Mouse (Mus musculus): Measurements from ENCODE around the gene Gid8.

Gene Gid8

DNA sequence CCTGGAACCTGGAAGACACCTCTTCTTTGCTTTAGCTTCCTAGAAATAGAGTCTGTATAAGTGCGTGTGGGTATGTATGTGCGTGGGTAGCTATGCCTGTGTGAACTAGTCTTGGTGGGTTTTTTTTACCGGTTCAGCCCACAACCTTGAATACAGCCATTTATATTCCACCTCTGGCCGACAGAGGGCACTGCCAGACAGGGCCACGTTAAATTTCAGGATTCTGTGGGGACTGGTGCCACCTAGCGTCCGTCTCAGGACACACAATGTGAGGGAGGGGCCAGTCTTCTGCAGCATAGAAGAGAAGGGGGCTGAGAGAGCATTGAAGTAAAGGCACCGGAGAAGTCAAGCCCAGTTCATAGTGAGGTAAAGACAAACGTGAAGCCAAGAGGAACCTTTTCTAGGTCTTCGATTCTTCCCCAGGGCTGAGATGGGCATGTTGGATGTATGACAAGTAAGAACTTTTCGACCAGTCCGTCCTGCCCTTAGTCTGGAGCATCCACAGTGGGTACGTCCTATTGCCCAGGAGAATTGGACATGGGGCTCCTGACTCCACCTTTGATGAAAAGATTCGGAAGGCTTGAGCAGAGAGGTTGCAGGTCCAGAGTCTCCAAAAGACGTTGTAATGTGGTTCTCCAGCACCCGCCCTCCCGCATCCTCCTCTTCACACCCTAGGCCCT lies 35.5 kb downstream of the Gid8 start:
- DNase-seq (ENCODE audit: low read depth in 2 of 2, low spot score in 2 of 2): peak; percentile 88 to 91

DNA sequence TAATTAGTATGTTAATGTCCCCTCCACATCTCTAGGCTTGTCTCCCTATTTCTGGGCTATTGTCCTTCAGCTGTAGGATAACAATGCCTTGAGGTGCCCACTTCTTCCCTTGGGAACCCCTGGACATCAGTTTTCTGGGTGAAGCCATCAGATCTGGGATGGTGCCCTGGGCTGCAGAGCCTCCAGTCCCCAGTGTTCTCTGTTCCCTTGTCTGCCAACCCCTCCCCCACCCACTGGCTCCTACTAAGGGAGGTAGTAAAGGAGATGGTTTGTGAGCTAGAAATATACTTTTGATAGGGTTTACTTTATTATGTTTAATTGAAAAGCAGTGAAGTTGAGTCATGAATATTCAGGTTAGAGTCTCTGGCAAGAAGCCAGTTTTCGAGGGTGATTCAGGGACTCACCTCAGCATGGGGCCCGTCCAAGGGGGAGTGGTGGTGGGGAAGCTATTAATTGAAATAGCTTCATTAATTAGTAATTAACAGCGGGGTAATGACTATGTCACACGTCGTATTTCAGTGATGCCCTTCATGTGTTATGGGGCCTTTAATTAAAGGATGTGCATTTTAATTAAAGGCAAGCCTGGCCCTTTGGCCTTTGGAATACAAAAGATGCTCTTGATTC lies 36.8 kb downstream of the Gid8 start:
- no peak for DNase-seq (ENCODE audit: low read depth in 2 of 2, low spot score in 2 of 2)

DNA sequence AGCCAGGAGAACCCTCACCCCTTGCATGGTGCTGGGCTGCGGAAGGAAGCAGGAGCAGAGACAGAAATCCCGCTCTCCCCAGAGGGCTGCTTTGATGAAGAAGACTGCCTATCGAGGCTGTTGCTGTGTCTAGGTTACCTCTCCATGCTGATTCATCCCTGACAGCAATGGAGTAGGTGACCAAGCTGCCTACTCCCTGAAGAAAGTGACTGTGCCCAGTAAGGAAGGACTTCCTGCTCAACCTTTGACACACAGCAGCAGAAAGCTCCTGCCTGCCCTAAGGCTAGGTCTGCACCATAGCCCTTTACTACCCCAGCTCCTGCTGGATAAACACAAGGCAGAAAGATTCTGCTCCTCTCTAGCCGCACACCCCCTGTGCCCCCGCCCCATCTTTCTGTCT lies 39.0 kb downstream of the Gid8 start:
- DNase-seq (ENCODE audit: low read depth in 2 of 2, low spot score in 2 of 2): no peak

DNA sequence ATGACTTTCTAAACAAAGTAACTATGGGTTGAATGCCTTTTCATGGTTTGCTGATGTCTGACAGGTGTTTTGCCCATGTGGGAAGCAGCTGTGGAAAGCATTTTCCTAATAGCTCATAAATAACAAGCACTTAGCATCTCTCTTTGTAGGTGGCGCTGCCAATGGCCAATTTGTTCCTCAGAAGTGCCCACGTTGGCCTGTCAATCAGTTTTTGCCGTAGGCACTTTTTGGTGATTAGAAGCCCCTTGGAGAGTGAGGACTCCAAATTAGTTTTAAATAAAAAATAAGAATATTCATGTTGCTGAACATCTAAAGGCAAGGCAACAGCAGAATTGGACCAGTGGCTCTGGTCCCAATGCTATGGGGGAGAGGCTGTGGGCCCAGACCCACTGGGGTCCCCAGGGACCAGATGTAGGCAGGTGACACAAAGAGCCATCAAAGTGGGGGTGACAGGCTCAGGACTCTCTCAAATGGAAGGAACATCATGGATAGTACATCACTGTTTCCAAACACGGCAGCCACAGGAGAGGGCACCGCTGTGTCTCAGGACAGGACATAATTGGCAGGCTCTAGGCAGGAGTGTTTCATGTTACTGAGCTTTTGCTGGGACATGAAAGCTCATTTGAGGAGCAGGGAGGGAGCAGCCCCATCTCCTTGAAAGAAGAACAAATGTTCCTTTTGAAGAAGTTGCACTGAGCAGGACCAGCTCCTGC lies 45.2 kb downstream of the Gid8 start:
- DNase-seq (ENCODE audit: low read depth in 2 of 2, low spot score in 2 of 2): no peak

DNA sequence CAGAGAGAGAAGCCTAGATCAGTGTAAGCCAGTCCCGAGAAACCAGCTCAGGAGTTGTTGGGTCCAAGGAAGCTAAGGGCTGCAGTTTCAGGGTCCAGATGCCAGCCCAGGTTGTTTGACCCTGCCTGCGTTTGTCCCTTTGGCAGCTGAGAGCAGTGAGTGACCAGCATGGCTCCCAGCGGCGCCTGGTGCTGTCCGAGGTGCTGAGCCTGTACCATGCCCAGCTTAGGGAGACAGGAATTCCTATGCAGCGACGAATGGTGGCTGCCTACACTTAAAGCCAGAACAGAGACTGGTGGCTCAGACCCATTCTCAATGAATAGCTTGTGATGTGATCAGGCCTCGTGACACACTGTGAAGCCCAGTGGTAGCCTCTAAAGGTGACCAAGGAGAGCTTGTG lies 46.0 kb downstream of the Gid8 start:
- DNase-seq (ENCODE audit: low read depth in 2 of 2, low spot score in 2 of 2): no peak

DNA sequence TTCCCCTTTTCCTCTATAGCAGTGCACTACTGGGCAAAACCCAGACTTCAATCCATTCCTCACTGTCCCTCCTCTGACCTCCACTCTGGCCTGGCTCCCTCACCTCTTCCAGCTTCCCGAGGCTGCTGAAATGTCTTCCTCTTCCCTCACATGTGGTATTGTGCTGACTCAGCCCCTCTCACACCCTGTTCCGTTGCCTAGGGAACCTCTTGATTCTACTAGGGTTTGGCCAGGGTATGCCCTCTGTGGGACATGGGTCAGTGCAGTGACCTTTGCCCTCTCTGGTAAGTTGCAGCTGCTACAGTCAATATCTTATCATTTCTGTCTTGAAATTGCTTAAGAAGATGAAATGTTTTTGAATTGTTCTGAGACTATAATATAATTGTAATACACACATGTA lies 46.9 kb downstream of the Gid8 start:
- no peak for DNase-seq (ENCODE audit: low read depth in 2 of 2, low spot score in 2 of 2)

DNA sequence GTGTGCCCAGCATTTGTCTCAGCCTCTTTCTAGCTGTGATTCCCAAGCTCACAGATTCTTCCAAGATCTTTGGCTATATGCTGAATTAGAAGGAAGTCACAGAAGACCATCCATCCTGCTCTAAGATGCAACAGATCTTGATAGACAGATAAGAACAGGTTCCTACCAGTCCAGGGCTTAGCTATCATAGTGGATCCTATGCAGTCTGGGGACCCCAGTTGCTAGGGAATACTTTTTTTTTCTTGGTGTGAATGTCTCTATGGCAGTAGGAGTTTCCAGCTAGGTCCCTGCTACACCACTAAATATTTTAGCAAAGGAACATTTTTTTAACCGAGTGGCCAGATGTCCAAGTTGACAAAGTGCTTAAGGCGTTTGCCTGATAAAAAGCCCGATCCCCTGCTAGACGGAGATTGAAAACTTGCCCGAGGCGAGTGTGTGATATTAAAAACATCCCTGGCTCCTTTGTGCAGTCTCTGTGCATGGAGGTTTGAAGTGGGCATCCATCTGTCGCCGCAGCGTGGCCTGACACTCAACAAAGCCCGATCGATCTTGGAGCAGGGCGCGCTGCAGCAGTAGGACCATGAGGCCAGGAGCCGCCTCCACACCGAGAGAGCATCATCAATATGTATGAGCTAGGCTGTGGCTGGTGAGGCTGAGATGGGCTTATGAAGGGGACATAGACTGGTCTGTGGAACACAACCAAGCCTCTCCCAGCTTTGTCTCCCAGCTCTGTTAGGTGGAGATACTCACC lies 48.8 kb downstream of the Gid8 start:
- no peak for DNase-seq (ENCODE audit: low read depth in 2 of 2, low spot score in 2 of 2)

DNA sequence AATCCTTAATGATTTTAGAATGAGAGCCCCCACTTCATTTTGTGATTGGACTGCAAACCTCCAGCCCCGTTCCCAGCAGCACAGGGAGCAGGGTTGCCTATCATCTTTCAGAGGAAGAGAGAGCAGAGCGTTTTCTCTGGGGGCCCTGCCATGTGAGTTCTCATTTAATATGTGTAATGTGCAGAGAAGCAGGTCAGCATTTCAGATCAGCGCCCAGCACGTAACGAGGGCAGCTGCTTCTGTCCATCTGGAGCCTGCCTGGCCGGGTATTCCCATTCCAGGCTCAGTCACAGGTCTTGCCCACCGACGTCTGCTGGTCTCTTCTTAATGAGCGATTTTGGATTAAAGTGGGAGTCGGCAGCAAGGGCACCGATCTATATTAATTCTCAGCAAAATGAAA lies 55.1 kb downstream of the Gid8 start:
- no peak for DNase-seq (ENCODE audit: low read depth in 2 of 2, low spot score in 2 of 2)

DNA sequence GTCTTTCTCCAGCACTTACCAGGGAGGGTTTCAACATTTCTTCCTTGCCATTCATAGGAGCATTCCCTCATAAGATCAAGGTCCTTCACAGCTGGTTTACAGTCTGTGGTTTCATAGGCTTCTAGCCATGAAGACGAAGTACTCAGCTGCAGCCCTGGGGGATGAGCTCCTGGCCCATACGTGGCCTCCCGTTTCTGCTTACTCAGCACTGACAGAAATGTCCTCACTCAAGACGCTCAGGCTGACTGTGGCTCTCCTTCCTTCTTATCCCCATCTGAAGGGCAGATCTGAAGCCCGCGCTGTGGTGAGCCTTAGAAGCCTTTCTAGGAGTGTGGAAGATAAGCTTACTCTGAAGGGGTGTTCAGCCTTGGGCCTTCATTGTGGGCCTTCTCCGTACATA lies 55.8 kb downstream of the Gid8 start:
- no peak for DNase-seq (ENCODE audit: low read depth in 2 of 2, low spot score in 2 of 2)
